Mouse (Mus musculus) liver, embryonic 14.5 days (tissue): ENCODE measurements around the gene Mrps34. TPM values are rescaled to one million over a fixed set of nuclear protein-coding genes. Genes with fewer than 3 reads are reported as not detected.

Experiments used
- ATAC-seq: fragments of 200-750 bp; cut with Nextera tagmentation; 2 replicates; pipeline ENCODE4 v1.8.0; 2017; ENCODE audit warnings: moderate number of reproducible peaks, mild to moderate bottlenecking, moderate library complexity; ENCODE audit not compliant: insufficient read depth
- DNase-seq, 3 experiments: peaks; one replicate each; pipeline ENCODE4 v3.0.0-alpha.2; 2012 to 2013; ENCODE audit warnings: low read depth in 3 of 3, low spot score in 3 of 3
- H3K27ac ChIP-seq: fragments of 300-500 bp; sonication (generic); 2 replicates; pipeline ENCODE4 v1.5.1; 2014; ENCODE audit warnings: moderate library complexity, mild to moderate bottlenecking, control low read depth, inconsistent platforms
- H3K27me3 ChIP-seq: fragments of 300-500 bp; sonication (generic); 2 replicates; pipeline ENCODE4 v1.6.1; 2014; ENCODE audit warnings: mild to moderate bottlenecking, low read length, moderate library complexity; ENCODE audit not compliant: control insufficient read depth, insufficient read depth
- H3K36me3 ChIP-seq: fragments of 300-500 bp; sonication (generic); replicated peaks from 2 replicates; pipeline ENCODE4 v1.6.1; 2014; ENCODE audit warnings: low read depth; ENCODE audit not compliant: control insufficient read depth, insufficient read depth
- H3K4me1 ChIP-seq, 2 experiments: fragments of 200-500 bp in 1 of 2; fragments of 300-500 bp in 1 of 2; sonication (generic) in 1 of 2; replicated peaks; 2 replicates each; pipeline ENCODE4 v1.6.1; 2012 to 2014; ENCODE audit warnings: antibody characterized with exemption in 1 of 2, inconsistent platforms in 1 of 2, low read length in 1 of 2; ENCODE audit not compliant: control insufficient read depth in 2 of 2, insufficient read depth in 2 of 2
- H3K4me2 ChIP-seq: fragments of 300-500 bp; sonication (generic); 2 replicates; pipeline ENCODE4 v1.6.1; 2014; ENCODE audit warnings: low read depth, mild to moderate bottlenecking, control low read depth, moderate library complexity
- H3K4me3 ChIP-seq, 2 experiments: fragments of 200-500 bp in 1 of 2; fragments of 300-500 bp in 1 of 2; sonication (generic) in 1 of 2; 2 replicates each; pipeline ENCODE4 v1.5.1; 2012 to 2014; ENCODE audit warnings: low read depth in 2 of 2, low read length in 2 of 2, mild to moderate bottlenecking in 2 of 2, control low read depth in 1 of 2, inconsistent platforms in 1 of 2, moderate library complexity in 1 of 2; ENCODE audit not compliant: insufficient read depth in 1 of 2
- H3K9ac ChIP-seq: fragments of 300-500 bp; sonication (generic); replicated peaks from 2 replicates; pipeline ENCODE4 v1.6.1; 2014; ENCODE audit warnings: mild to moderate bottlenecking, control low read depth, moderate library complexity
- H3K9me3 ChIP-seq: fragments of 300-500 bp; sonication (generic); 2 replicates; pipeline ENCODE4 v1.6.1; 2016; ENCODE audit warnings: low read length, mixed read lengths; ENCODE audit not compliant: control insufficient read depth
- CTCF ChIP-seq: IDR thresholded peaks from 2 replicates; pipeline ENCODE4 v1.5.1; 2016; ENCODE audit warnings: antibody characterized with exemption, low read depth, control low read depth
- EP300 ChIP-seq: IDR thresholded peaks from 2 replicates; pipeline ENCODE4 v1.6.1; 2016; ENCODE audit warnings: antibody characterized with exemption, low read depth
- WGBS: fragments of 180-500 bp; shearing (Covaris S2); extraction: QIAGEN DNeasy Blood & Tissue Kit; methylation state at CpG from one replicate; pipeline ENCODE4 v1.1.7; 2014; ENCODE audit not compliant: insufficient replicate concordance; 5-methylcytosine and 5-hydroxymethylcytosine counted together
- polyA plus RNA-seq, 2 experiments: library from polyadenylated mRNA; depleted of rRNA in 1 of 2; stranded (reverse) in 1 of 2; unstranded in 1 of 2; fragments of >200 nt; fragmentation: Nextera tagmentation in 1 of 2; extraction: Ambion mirVana in 1 of 2; gene quantifications; 2 replicates each; pipeline versions ENCODE4 v1.2.1 to v1.2.3; 2012 to 2014

Gene Mrps34
- polyA plus RNA-seq, 2 experiments: 43.5 to 49.2 TPM

DNA sequence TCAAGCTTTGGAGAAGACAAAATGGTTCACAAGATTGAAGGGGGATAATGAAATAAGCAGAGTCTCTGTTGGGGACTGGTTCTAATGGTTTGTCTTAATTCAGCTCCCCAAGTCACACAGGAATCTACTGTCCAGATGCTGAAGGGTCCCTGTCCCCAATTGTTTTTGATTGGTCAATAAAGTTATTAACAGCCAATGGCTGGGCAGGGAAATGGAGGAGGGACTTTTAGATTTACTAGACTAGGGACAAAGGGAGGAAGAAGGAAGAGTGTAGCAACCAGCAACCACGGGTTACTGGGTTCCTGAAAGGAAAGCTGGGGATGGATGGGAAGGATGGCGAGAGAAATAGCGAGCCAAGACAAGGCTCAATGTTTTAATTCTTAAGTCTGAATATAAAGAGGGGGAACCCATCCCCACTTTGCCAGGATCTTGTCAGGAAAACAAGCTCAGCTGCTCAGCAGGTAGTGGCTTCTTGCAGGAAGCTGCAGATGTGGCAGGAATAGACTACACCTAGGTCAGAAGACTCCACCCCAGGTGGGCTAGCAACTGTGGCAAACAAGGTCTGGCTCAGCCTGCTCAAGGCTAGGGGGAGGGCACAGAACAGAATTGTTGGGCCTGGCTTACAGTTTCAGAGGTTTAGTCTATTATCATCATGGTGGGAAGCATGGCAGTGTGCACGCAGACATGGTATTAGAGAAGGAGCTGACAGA, 21.1 kb upstream of the Mrps34 start:
- 42% methylated on average over 4 of the region's 4 CpGs for WGBS
- no peaks in the 10 kb centered on the region for H3K27me3 ChIP-seq
- no peaks in the 10 kb centered on the region for H3K36me3 ChIP-seq
- TF ChIP-seq CTCF (no peak), EP300 (no peak)
- no peaks in the 10 kb centered on the region for H3K4me1 ChIP-seq
- H3K9ac ChIP-seq: no peak overlapping the region
- no peak overlapping the region for H3K4me3 ChIP-seq
- H3K9me3 ChIP-seq: no peaks in the 10 kb centered on the region
- no peak overlapping the region for H3K27ac ChIP-seq
- H3K4me2 ChIP-seq: no peak overlapping the region
- ATAC-seq (no peak), DNase-seq (no peak)

DNA sequence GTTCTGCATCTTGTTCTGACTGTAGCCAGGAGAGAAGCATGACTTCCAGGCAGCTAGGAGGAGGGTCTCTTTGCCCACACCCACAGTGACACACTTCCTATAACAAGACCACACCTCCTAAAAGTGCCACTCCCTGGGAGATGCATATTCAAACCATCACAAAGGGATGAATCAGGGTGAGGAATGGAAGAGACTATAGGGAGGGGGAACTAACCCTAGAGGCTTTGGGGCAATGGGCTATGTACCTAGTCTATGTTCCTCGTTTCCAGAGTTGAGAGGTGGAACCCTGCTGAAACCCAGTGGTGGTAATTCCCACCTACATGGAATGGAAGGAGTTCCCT, 20.5 kb upstream of the Mrps34 start:
- H3K27ac ChIP-seq: no peak overlapping the region
- WGBS: 32% methylated on average over 1 of the region's 1 CpGs

DNA sequence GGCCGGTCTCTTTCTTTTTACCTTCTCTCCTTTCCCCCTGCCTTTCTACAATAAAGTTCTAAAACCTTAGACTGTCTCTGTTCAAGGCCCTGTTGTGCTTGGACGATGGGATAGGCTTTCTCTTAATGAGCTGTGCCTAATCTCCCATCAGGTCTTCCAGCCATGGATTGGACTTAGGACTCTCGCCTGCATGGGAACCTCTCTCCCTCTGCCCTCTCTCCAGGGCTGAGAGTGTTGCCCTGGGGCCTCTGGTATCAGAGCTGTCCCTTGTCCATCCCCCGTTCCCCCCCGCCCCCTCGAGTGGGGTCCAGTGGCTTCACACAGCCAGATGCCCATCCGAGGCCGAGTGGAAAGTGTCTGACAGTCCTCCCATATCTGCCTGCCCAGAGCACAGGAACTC, 19.9 kb upstream of the Mrps34 start:
- Histone ChIP-seq H3K36me3 (no peaks in the 10 kb centered on the region), H3K4me3 (no peak overlapping the region), H3K9me3 (no peaks in the 10 kb centered on the region), H3K4me1 (no peaks in the 10 kb centered on the region), H3K27me3 (no peaks in the 10 kb centered on the region), H3K27ac (no peak overlapping the region), H3K9ac (no peak overlapping the region), H3K4me2 (no peak overlapping the region)
- no peak for ATAC-seq
- no peak for DNase-seq
- 62% methylated on average over 8 of the region's 8 CpGs for WGBS
- TF ChIP-seq CTCF (no peak), EP300 (no peak)

More for the DNA sequence above, 20.5 kb upstream of the Mrps34 start:
- ATAC-seq (no peak), DNase-seq (no peak)
- Histone ChIP-seq H3K36me3 (no peaks in the 10 kb centered on the region), H3K9me3 (no peaks in the 10 kb centered on the region), H3K4me1 (no peaks in the 10 kb centered on the region), H3K27me3 (no peaks in the 10 kb centered on the region), H3K9ac (no peak overlapping the region), H3K4me3 (no peak overlapping the region), H3K4me2 (no peak overlapping the region)
- TF ChIP-seq CTCF (no peak), EP300 (no peak)

DNA sequence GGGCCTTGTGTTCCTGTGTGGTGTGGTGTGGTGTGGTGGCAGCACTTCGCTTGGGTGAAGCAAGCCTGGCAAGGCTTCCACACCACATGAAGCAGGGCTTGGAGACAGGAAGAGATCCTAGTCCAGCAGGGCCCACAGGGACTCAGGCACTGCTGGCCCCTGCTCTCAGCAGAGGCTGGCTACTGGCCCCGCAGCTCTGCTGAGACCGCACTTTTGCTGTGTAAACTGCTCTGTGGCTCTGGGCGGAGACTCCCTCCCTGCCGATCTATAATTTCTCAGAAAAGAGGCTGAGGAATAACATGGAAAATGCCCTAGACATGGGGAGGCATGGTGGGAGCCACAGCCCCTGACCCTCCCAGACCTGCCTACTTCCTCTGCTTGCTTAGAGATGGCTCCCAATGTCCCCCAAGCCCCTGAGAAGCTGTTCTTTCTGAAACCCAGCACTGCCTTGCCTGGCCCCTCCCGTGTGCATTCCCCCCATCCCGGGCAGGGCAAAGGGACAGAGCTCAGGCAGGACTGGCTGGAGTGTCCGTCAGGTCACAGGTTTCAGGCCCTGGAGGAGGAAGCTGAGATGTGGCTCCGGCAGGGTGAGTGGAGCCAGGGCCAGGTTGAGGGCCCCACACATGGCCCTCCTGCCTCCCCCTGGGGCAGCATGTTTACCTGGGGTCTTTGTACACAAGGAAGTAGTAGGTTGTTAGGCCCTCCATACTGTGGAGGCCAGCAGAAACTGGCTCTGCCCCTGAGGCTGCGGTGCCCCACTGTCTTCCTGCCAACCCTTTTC, 17.4 kb upstream of the Mrps34 start:
- peak overlapping the region; percentile 42 for H3K4me2 ChIP-seq
- DNase-seq (no peak), ATAC-seq (peak; percentile 48)
- H3K27ac ChIP-seq: 0 out of 2 replicates have a peak overlapping the region, but pooled peaks have one; percentile 8
- H3K9me3 ChIP-seq: no peaks in the 10 kb centered on the region
- no peak overlapping the region for H3K9ac ChIP-seq
- no peak overlapping the region for H3K4me3 ChIP-seq
- peaks cover 1% of the 10 kb centered on the region for H3K36me3 ChIP-seq
- H3K27me3 ChIP-seq: no peaks in the 10 kb centered on the region
- no peaks in the 10 kb centered on the region for H3K4me1 ChIP-seq
- TF ChIP-seq CTCF (no peak), EP300 (no peak)
- 58% methylated on average over 10 of the region's 10 CpGs for WGBS

DNA sequence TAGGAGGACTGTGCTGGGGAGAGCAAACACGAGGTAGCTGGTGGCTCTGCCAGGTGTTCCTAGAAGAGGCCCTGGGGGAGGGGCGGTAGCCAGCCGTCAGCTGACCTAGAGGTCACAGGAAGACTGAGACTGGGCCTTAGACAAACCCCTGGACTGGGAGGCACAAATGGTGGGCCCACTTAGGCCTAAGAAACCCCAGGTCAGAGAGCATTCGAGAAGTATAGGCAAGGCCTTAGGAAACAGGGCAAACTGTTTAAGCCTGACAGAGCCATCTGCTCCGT, 16.9 kb upstream of the Mrps34 start:
- H3K27ac ChIP-seq: no peak overlapping the region
- no peak overlapping the region for H3K4me3 ChIP-seq
- DNase-seq (no peak), ATAC-seq (peak; percentile 43; the same call in 1 of the 2 replicates)
- no peaks in the 10 kb centered on the region for H3K27me3 ChIP-seq
- no peak overlapping the region for H3K9ac ChIP-seq
- no peaks in the 10 kb centered on the region for H3K9me3 ChIP-seq
- no peak for TF ChIP-seq CTCF
- TF ChIP-seq EP300: no peak
- no peaks in the 10 kb centered on the region for H3K4me1 ChIP-seq
- H3K36me3 ChIP-seq: peaks cover 7% of the 10 kb centered on the region
- 56% methylated on average over 5 of the region's 5 CpGs for WGBS
- H3K4me2 ChIP-seq: peak overlapping the region; percentile 42
